Mouse (Mus musculus) MEL (cell line): ENCODE measurements at regions not wholly inside any gene's neighbourhood (a gene's known extent, or its start where the extent isn't known, plus 50 kb on each side); places are given as distances from the start of the nearest gene placed in this dataset.

Source experiments
- CTCF ChIP-seq, 3 experiments: IDR thresholded peaks in 2 of 3; conservative IDR thresholded peaks in 1 of 3; 2 replicates each; pipeline ENCODE4 v1.5.1; 2011 to 2012; ENCODE audit warnings: low read length in 3 of 3, low read depth in 2 of 3, mild to moderate bottlenecking in 2 of 3, improper control_type of control experiment in 1 of 3, inconsistent platforms in 1 of 3, mixed read lengths in 1 of 3, moderate library complexity in 1 of 3; ENCODE audit not compliant: control insufficient read depth in 1 of 3, insufficient read depth in 1 of 3, poor library complexity in 1 of 3, severe bottlenecking in 1 of 3
- E2F4 ChIP-seq: IDR thresholded peaks from 2 replicates; pipeline ENCODE4 v1.6.1; 2011; ENCODE audit warnings: low read depth, low read length, improper control_type of control experiment, borderline replicate concordance
- KAT2A ChIP-seq: conservative IDR thresholded peaks from 2 replicates; pipeline ENCODE4 v1.6.1; 2012; ENCODE audit warnings: low read depth, low read length, improper control_type of control experiment, inconsistent platforms
- MYB ChIP-seq: IDR thresholded peaks from 2 replicates; pipeline ENCODE4 v1.6.1; 2011; ENCODE audit warnings: mild to moderate bottlenecking, low read depth, low read length, improper control_type of control experiment
- POLR2A ChIP-seq, 2 experiments: IDR thresholded peaks; 2 replicates each; pipeline ENCODE4 v1.6.1; 2011 to 2012; ENCODE audit warnings: low read length in 2 of 2, mild to moderate bottlenecking in 2 of 2, control low read depth in 1 of 2, improper control_type of control experiment in 1 of 2, low read depth in 1 of 2, moderate library complexity in 1 of 2; ENCODE audit not compliant: control insufficient read depth in 1 of 2, insufficient read depth in 1 of 2, poor library complexity in 1 of 2
- RCOR1 ChIP-seq: IDR thresholded peaks from 2 replicates; pipeline ENCODE4 v1.6.1; 2012; ENCODE audit warnings: low read depth, mild to moderate bottlenecking, inconsistent platforms, low read length, improper control_type of control experiment
- ZKSCAN1 ChIP-seq: IDR thresholded peaks from 2 replicates; pipeline ENCODE4 v1.6.1; 2012; ENCODE audit warnings: low read depth, mild to moderate bottlenecking, inconsistent platforms, low read length, improper control_type of control experiment, moderate library complexity
- ZMIZ1 ChIP-seq: IDR thresholded peaks from 2 replicates; pipeline ENCODE4 v1.6.1; 2012; ENCODE audit warnings: low read depth, mild to moderate bottlenecking, inconsistent platforms, low read length, improper control_type of control experiment, moderate library complexity

GRCm38 (mm10) chr11:24363418-24364364, 285.8 kb downstream of the Bcl11a start:
- no peak for TF ChIP-seq KAT2A
- no peak for TF ChIP-seq CTCF (IDR thresholded peaks at IDR 0.05 in 2 of 3, conservative IDR thresholded peaks at IDR 0.05 in 1 of 3; ENCODE audit: control insufficient read depth in 1 of 3, insufficient read depth in 1 of 3, low read depth in 2 of 3, low read length in 3 of 3, poor library complexity in 1 of 3, severe bottlenecking in 1 of 3)
- TF ChIP-seq RCOR1 = no peak
- no peak for TF ChIP-seq E2F4
- no peak for TF ChIP-seq ZMIZ1
- TF ChIP-seq ZKSCAN1 = no peak
- no peak for TF ChIP-seq MYB
- no peak for TF ChIP-seq POLR2A (IDR thresholded peaks at IDR 0.05; ENCODE audit: control insufficient read depth in 1 of 2, insufficient read depth in 1 of 2, low read depth in 1 of 2, low read length in 2 of 2, poor library complexity in 1 of 2)
